Comparison of ENCODE assay signal across 7 mouse cellular contexts in genomic region chr4:136159802-136160397, GRCm38 (mm10). TPM values are rescaled to one million over a fixed set of nuclear protein-coding genes. Genes with fewer than 3 reads are reported as not detected.
A peak's percentile ranks its signal among the peaks of the same experiment; 100 is the strongest.
DNase-seq lines count a peak whose midpoint lies in the region; ATAC-seq and TF ChIP-seq lines count a peak whose summit lies in the region.

No protein-coding gene starts in this region.

- no peak overlapping the region for H3K4me2 ChIP-seq in hindbrain, postnatal 0 days (ENCODE audit: low read depth, low read length)

- no peak overlapping the region for H3K9ac ChIP-seq in hindbrain, postnatal 0 days (replicated peaks; ENCODE audit: low read length)

- DNase-seq in cerebellum, postnatal 14 days: peak; percentile 86
- peak; percentile 74 to 84 for DNase-seq in frontal cortex, postnatal 36 days (ENCODE audit: low spot score in 2 of 2)
- peak; percentile 89 for DNase-seq in hindbrain, postnatal 0 days (ENCODE audit: low spot score)
- peak; percentile 77 to 79 for DNase-seq in left cerebral cortex, adult 18-20 months (ENCODE audit: low spot score in 2 of 2)
- DNase-seq in lung, postnatal 4 days: peak; percentile 72 to 84
- peak; percentile 78 to 83 for DNase-seq in right cerebral cortex, postnatal 10 days (ENCODE audit: low spot score in 2 of 2)

- no peak overlapping the region for H3K27ac ChIP-seq in hindbrain, postnatal 0 days

- H3K27me3 ChIP-seq in hindbrain, postnatal 0 days (ENCODE audit: insufficient read depth, low read length): no peaks in the 10 kb centered on the region

- no peaks in the 10 kb centered on the region for H3K36me3 ChIP-seq in hindbrain, postnatal 0 days (ENCODE audit: insufficient read depth, low read length)

- peak; percentile 97 for TF ChIP-seq CTCF in hindbrain, postnatal 0 days (IDR thresholded peaks at IDR 0.05; ENCODE audit: low read depth)

- 0 out of 2 replicates have a peak, but pooled peaks cover 4% of the 10 kb centered on the region for H3K4me1 ChIP-seq in hindbrain, postnatal 0 days (ENCODE audit: insufficient read depth, low read length)

- WGBS in hindbrain, postnatal 0 days: 3% methylated on average over 5 of the region's 5 CpGs

- ATAC-seq in activated CD4-positive, CD25-positive, alpha-beta regulatory T cell, adult 4 months: peak; percentile 80
- ATAC-seq in hindbrain, postnatal 0 days: peak; percentile 52

- no peaks in the 10 kb centered on the region for H3K9me3 ChIP-seq in hindbrain, postnatal 0 days (ENCODE audit: low read length)

- no peak overlapping the region for H3K4me3 ChIP-seq in hindbrain, postnatal 0 days (ENCODE audit: low read length)

RNA-seq across cellular contexts. Expression of gene E2f2, which starts 12.3 kb away (rescaled TPM):
- polyA plus RNA-seq in activated CD4-positive, CD25-positive, alpha-beta regulatory T cell, adult 4 months (2017; shearing (Covaris generic)): 10 to 100 TPM; 22.0 to 34.6 TPM
- total RNA-seq in hindbrain, postnatal 0 days (2014; rRNA removed): 3.5 and 3.7 TPM in 2 replicates
- 2.3 and 2.4 TPM in 2 replicates for polyA plus RNA-seq in hindbrain, postnatal 0 days (2015; fragmentation: Nextera tagmentation; extraction: Ambion mirVana)
- under 1 TPM; 0.30 to 0.40 TPM for total RNA-seq in left cerebral cortex, adult 18-20 months (2021)

RNA-seq across cellular contexts. Expression of gene Id3, which starts 16.6 kb away (rescaled TPM):
- 100 to 1,000 TPM; 281 to 355 TPM for polyA plus RNA-seq in activated CD4-positive, CD25-positive, alpha-beta regulatory T cell, adult 4 months (2017; shearing (Covaris generic))
- total RNA-seq in hindbrain, postnatal 0 days (2014; rRNA removed): 204 and 344 TPM in 2 replicates
- 253 and 254 TPM in 2 replicates for polyA plus RNA-seq in hindbrain, postnatal 0 days (2015; fragmentation: Nextera tagmentation; extraction: Ambion mirVana)
- 10 to 100 TPM; 34.9 to 43.2 TPM for total RNA-seq in left cerebral cortex, adult 18-20 months (2021)

RNA-seq across cellular contexts. Expression of gene Asap3, which starts 46.3 kb away (rescaled TPM):
- polyA plus RNA-seq in activated CD4-positive, CD25-positive, alpha-beta regulatory T cell, adult 4 months (2017; shearing (Covaris generic)): under 1 TPM in 1 of 2 experiments, not detected in 1; 0.25 TPM
- 9.1 and 10.5 TPM in 2 replicates for total RNA-seq in hindbrain, postnatal 0 days (2014; rRNA removed)
- 4.1 TPM in 2 replicates for polyA plus RNA-seq in hindbrain, postnatal 0 days (2015; fragmentation: Nextera tagmentation; extraction: Ambion mirVana)
- total RNA-seq in left cerebral cortex, adult 18-20 months (2021): 1 to 10 TPM; 2.6 to 3.0 TPM
